Mouse (Mus musculus) embryonic fibroblast, embryonic 13.5 days (primary cell): ENCODE measurements around the gene Gm15217.
A peak's percentile ranks its signal among the peaks of the same experiment; 100 is the strongest.

Source experiments
- CTCF ChIP-seq: IDR thresholded peaks from 2 replicates; pipeline ENCODE4 v1.5.1; 2011; ENCODE audit warnings: mild to moderate bottlenecking, control low read depth, low read length, moderate library complexity, borderline replicate concordance; ENCODE audit not compliant: insufficient read depth
- POLR2A ChIP-seq: IDR thresholded peaks from 2 replicates; pipeline ENCODE4 v1.6.1; 2011; ENCODE audit warnings: low read depth, mild to moderate bottlenecking, control low read depth, low read length, moderate library complexity

GRCm38 (mm10) chr14:46389438-46390248 is 10.4 kb downstream of the Gm15217 start:
- TF ChIP-seq CTCF = no peak
- 0 out of 2 replicates have a peak, but pooled peaks have one; percentile 10 for TF ChIP-seq POLR2A
